Mouse (Mus musculus) hindbrain, embryonic 13.5 days (tissue): ENCODE measurements around the gene Cfap298. TPM values are rescaled to one million over a fixed set of nuclear protein-coding genes. Genes with fewer than 3 reads are reported as not detected.

Source experiments
- ATAC-seq: fragments of 200-750 bp; cut with Nextera tagmentation; 2 replicates; pipeline ENCODE4 v1.8.0; 2017; ENCODE audit warnings: moderate TSS enrichment; ENCODE audit not compliant: low FRiP score
- H3K27ac ChIP-seq: fragments of 300-500 bp; sonication (generic); 2 replicates; pipeline ENCODE4 v1.5.1; 2015; ENCODE audit warnings: inconsistent platforms, mild to moderate bottlenecking, moderate library complexity
- H3K27me3 ChIP-seq: fragments of 300-500 bp; sonication (generic); 2 replicates; pipeline ENCODE4 v1.6.1; 2015; ENCODE audit warnings: mild to moderate bottlenecking, inconsistent platforms
- H3K36me3 ChIP-seq: fragments of 300-500 bp; sonication (generic); 2 replicates; pipeline ENCODE4 v1.6.1; 2015; ENCODE audit warnings: mild to moderate bottlenecking, inconsistent platforms
- H3K4me1 ChIP-seq: fragments of 300-500 bp; sonication (generic); replicated peaks from 2 replicates; pipeline ENCODE4 v1.6.1; 2015; ENCODE audit warnings: inconsistent platforms
- H3K4me2 ChIP-seq: fragments of 300-500 bp; sonication (generic); 2 replicates; pipeline ENCODE4 v1.6.1; 2015; ENCODE audit warnings: inconsistent platforms, mild to moderate bottlenecking, moderate library complexity
- H3K4me3 ChIP-seq: fragments of 300-500 bp; sonication (generic); 2 replicates; pipeline ENCODE4 v1.5.1; 2015; ENCODE audit warnings: mild to moderate bottlenecking, inconsistent platforms
- H3K9ac ChIP-seq: fragments of 300-500 bp; sonication (generic); 2 replicates; pipeline ENCODE4 v1.6.1; 2015; ENCODE audit warnings: mild to moderate bottlenecking, inconsistent platforms
- H3K9me3 ChIP-seq: fragments of 300-500 bp; sonication (generic); 2 replicates; pipeline ENCODE4 v1.6.1; 2016; ENCODE audit warnings: inconsistent platforms
- WGBS: fragments of 180-500 bp; shearing (Covaris S2); methylation state at CpG from one replicate; pipeline ENCODE4 v1.1.7; 2015; 5-methylcytosine and 5-hydroxymethylcytosine counted together
- microRNA-seq: library from miRNA; unstranded; fragments of <30 nt; microRNA quantifications from one replicate; pipeline ENCODE4, GENCODE M21; 2016
- polyA plus RNA-seq: library from polyadenylated mRNA; unstranded; fragments of >200 nt; fragmentation: Nextera tagmentation; extraction: Ambion mirVana; gene quantifications from 2 replicates; pipeline ENCODE4 v1.2.1, GENCODE M21; 2015

Gene Cfap298
- polyA plus RNA-seq, 1 experiment from 2014 or later = 57.4 TPM

DNA sequence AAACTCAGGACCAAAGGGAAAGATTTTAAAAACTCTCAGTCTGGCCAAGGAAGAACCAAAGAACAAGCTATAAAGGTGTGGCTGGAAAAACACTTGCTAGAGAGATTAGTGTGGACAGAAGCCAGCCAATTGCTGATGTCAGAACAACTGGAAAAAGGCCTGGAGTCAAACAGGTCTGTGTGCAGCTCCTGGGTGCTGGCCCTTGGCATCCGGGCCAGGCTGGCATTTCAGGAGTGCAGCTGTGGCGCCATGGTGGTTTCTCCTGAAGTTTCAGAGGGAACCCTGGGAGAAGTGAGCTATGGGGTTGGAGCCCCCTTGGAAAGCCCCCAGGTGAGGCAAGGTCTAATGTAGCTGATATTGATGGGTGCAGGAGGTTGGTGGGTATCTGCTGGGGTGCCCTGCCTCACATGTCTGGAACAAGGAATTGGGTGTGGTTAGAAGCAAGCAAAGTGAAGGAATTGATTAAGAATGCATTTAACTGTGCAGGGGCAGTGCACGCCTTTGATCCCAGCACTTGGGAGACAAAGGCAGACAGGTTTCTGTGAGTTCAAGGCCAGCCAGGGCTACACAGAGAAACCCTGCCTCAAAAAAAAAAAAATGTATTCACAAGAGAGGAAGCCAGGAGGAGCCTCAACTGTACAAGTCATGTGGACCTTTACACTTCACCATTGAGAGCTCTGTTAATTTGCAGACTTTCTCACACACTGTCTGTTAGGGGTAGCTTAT lies 56.6 kb downstream of the Cfap298 start:
- H3K4me1 ChIP-seq = peaks cover 12% of the 10 kb centered on the region
- ATAC-seq = no peak
- WGBS = 91% methylated on average over 3 of the region's 3 CpGs
- no peaks in the 10 kb centered on the region for H3K9me3 ChIP-seq
- H3K27me3 ChIP-seq = 0 out of 2 replicates have a peak, but pooled peaks cover 2% of the 10 kb centered on the region
- H3K9ac ChIP-seq = no peak overlapping the region
- no peak overlapping the region for H3K4me2 ChIP-seq
- no peak overlapping the region for H3K4me3 ChIP-seq
- no peak overlapping the region for H3K27ac ChIP-seq
- no peaks in the 10 kb centered on the region for H3K36me3 ChIP-seq

Small RNA genes within 50 kb of the gene (microRNA-seq; reads per million reads assigned to microRNA genes)
- not detected for gene Gm22933

Other genes with a start within 250 kb of the Cfap298 start
- 28.2 and 30.2 TPM in 2 replicates for gene Mis18a, start 207.7 kb downstream of the Cfap298 start, polyA plus RNA-seq
- not detected in 2 replicates for gene Mrap, start 196.9 kb downstream of the Cfap298 start, polyA plus RNA-seq
- gene Urb1, start 124.7 kb downstream of the Cfap298 start, polyA plus RNA-seq = 8.1 and 9.6 TPM in 2 replicates
- 2.5 and 3.2 TPM in 2 replicates for gene Eva1c, start 108.4 kb downstream of the Cfap298 start, polyA plus RNA-seq
- gene Synj1, start 76.2 kb upstream of the Cfap298 start, polyA plus RNA-seq = 40.5 and 41.4 TPM in 2 replicates
- 77.1 and 79.7 TPM in 2 replicates for gene Paxbp1, start 109.4 kb upstream of the Cfap298 start, polyA plus RNA-seq
- gene 4932438H23Rik, start 160.0 kb upstream of the Cfap298 start, polyA plus RNA-seq = 0.83 and 0.99 TPM in 2 replicates